Mouse (Mus musculus) E14TG2a.4 (cell line): ENCODE measurements around the gene Klf3.

Experiments used
- H3K27me3 ChIP-seq: 2 replicates; pipeline ENCODE4 v1.6.1; 2014; ENCODE audit warnings: low read length, control low read depth; ENCODE audit not compliant: insufficient read depth
- H3K36me3 ChIP-seq: 2 replicates; pipeline ENCODE4 v1.6.1; 2014; ENCODE audit warnings: low read length, control low read depth; ENCODE audit not compliant: insufficient read depth
- H3K4me1 ChIP-seq: replicated peaks from 2 replicates; pipeline ENCODE4 v1.6.1; 2014; ENCODE audit warnings: low read depth, low read length, control low read depth
- H3K4me3 ChIP-seq: replicated peaks from 2 replicates; pipeline ENCODE4 v1.5.1; 2014; ENCODE audit warnings: mild to moderate bottlenecking, low read length
- H3K9me3 ChIP-seq: 2 replicates; pipeline ENCODE4 v1.6.1; 2014; ENCODE audit warnings: low read length, control low read depth
- CTCF ChIP-seq: conservative IDR thresholded peaks from 2 replicates; pipeline ENCODE4 v1.5.1; 2014; ENCODE audit warnings: low read length
- NANOG ChIP-seq: IDR thresholded peaks from 2 replicates; pipeline ENCODE4 v1.6.1; 2014; ENCODE audit warnings: borderline replicate concordance, low read length, mixed read lengths
- POU5F1 ChIP-seq: IDR thresholded peaks from 2 replicates; pipeline ENCODE4 v1.6.1; 2014; ENCODE audit warnings: low read length, borderline replicate concordance

The Klf3 gene

DNA sequence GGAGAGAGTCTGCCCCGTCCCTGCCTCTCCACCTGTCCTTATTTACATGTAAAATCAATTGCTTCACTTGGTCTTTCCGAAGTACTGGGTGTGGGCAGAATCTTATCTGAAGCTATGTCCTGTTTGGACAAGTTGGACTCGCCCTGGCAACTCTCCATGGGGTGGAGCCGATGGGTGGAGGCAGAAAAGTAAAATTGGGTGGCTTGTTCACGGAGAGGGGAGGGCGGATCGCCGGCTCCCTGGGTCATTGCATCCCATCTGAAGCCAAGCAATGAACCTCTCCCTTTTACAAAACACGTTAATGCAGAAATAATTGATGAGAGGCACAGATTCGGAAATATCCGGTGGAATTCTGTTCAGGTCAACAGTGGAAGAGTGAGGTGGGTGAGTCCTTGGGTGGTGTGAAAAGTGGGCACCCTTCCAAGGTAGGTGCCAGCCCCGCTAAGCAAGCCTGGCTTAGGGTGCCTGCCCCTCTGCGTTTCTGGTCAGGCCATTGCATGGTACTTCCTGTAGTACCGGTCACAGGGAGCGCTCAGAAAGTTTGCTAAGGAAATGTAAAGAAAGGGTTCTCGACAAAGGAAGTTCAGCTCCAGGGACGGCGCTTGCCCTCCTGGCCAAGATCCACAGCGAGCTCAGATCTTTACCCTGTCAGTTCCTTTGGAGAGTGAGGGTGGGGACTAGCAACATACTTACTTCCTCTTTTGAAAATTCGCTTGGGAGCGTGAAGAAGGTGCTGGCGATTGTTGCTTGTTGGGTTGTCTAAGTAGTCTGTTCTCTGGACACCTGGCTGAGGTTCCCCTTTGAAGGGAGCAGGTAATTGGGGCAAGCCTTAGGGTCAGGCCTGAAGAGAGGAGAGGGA is 9.2 kb downstream of the Klf3 start:
- Histone ChIP-seq H3K36me3 (peaks cover 64% of the 10 kb centered on the region), H3K4me1 (peaks cover 84% of the 10 kb centered on the region), H3K9me3 (no peaks in the 10 kb centered on the region), H3K4me3 (peak overlapping the region; percentile 78), H3K27me3 (no peaks in the 10 kb centered on the region)
- TF ChIP-seq NANOG (no peak), CTCF (no peak), POU5F1 (no peak)

DNA sequence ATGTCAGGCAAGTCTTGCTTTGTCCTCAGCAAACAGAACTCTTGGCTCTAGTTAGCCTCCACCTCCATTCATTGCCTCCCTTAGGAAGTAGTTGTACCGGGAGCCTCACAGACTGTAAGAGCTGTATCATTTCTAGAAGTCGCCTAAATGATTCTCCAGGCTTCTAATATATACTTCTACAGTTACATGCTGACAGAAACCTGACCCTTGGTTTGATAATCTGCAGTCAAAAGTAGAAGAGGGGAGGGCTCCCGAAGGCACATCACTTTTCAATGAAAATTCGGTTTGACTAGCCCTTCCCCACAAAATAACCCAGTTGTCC is 9.8 kb downstream of the Klf3 start:
- Histone ChIP-seq H3K4me3 (peak overlapping the region; percentile 78), H3K36me3 (peaks cover 65% of the 10 kb centered on the region), H3K27me3 (no peaks in the 10 kb centered on the region), H3K9me3 (no peaks in the 10 kb centered on the region), H3K4me1 (peaks cover 84% of the 10 kb centered on the region)
- TF ChIP-seq NANOG (no peak), CTCF (no peak), POU5F1 (no peak)

DNA sequence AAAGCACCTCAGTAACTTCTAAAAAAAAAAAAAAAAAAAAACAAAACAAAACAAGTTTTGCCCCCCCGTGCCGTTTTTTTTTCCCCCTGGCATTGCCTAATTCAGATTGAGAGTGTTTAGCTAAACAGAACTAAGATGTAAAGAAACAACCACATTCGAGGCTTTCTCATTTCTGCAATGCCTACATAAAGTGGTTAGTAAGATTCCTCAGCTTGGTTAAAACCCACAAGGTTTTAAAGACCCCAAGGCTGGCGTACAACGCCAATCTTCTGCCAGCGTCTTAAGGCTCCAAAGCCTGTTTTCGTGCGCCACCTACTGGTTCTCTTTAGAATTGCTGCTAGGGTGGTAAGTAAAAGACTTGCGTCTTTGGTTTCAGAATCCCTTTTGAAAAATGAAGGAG is 10.2 kb downstream of the Klf3 start:
- peaks cover 84% of the 10 kb centered on the region for H3K4me1 ChIP-seq
- no peaks in the 10 kb centered on the region for H3K9me3 ChIP-seq
- H3K27me3 ChIP-seq: no peaks in the 10 kb centered on the region
- TF ChIP-seq NANOG (no peak), CTCF (peak; percentile 94), POU5F1 (no peak)
- H3K4me3 ChIP-seq: peak overlapping the region; percentile 78
- H3K36me3 ChIP-seq: peaks cover 66% of the 10 kb centered on the region

DNA sequence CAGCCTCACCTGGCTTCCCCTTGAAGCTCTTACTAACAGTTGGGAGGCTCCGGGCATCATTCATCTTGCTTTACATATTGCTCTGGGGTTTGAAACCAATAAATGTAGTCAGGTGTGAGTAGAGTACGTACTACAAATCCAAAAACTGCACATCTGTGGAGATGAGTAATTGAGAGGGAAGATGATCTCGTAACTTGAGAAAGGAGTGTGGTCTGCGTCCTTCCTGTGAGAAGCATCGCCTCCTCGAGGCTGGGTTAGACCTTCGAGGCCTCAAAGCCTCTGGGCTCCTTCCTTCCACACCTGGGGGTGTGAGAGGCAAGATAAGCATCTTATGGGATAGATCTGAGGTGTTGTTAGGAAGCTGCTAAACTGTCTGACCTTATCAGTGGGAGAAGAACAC is 11.2 kb downstream of the Klf3 start:
- H3K27me3 ChIP-seq: no peaks in the 10 kb centered on the region
- H3K4me1 ChIP-seq: peaks cover 85% of the 10 kb centered on the region

DNA sequence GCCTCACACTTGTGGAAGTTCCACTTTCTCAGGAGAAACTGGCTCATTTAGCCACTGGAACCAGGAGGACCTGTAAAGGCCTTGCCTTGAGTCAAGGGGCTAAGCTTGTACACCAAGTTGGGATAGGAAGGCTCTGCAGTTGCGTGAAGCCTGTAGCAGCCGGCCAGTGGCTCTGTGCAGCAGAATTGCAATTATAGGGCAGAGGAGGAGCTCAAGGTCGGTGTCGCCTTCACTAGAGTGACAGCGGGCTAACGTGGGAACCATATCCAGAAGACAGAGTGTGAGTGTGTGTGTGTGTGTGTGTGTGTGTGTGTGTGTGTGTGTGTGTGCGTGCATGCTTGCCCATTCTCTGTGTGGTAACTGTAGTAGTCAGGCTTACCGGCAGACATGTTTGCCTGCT is 12.4 kb downstream of the Klf3 start:
- TF ChIP-seq CTCF (no peak), POU5F1 (no peak), NANOG (no peak)
- Histone ChIP-seq H3K36me3 (peaks cover 71% of the 10 kb centered on the region), H3K9me3 (peaks cover 3% of the 10 kb centered on the region; the same call in 1 of the 2 replicates), H3K27me3 (no peaks in the 10 kb centered on the region), H3K4me3 (peak overlapping the region; percentile 78), H3K4me1 (peaks cover 85% of the 10 kb centered on the region)

More for the DNA sequence above, 11.2 kb downstream of the Klf3 start:
- TF ChIP-seq NANOG: no peak
- TF ChIP-seq POU5F1: no peak
- TF ChIP-seq CTCF: no peak
- Histone ChIP-seq H3K9me3 (peaks cover 2% of the 10 kb centered on the region; the same call in 1 of the 2 replicates), H3K36me3 (peaks cover 69% of the 10 kb centered on the region), H3K4me3 (peak overlapping the region; percentile 78)

DNA sequence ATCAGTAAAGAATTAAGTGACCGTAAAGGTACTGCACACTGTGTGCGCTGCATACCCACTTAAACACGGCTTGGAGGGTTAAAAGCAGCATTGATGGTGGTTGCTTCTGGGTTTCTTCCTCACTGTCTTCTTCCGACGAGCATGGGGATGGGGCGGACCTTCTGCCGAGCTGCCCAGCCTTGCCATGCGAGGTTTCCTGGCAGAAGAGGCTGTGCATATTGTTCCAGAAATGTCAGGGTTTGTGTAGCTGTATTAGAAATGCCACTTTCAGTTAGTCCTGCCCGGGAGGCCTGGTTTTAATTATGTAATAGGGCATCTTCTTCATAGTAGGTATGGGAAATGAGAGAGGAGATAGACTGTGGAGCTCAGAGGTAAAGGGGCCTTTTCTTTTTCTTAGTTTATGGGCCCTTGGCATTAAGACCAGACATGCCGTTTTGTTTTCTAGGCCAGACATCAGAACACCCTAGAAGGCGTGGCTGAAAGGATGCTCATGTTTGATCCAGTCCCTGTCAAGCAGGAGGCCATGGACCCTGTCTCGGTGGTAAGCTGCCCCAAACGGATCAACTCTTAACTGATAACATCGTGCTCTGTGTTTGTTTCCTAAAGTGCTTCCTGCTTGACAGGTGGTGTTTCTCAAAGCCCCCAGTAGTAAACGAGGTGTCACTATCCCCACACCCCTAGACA is 13.2 kb downstream of the Klf3 start:
- Histone ChIP-seq H3K27me3 (no peaks in the 10 kb centered on the region), H3K36me3 (peaks cover 79% of the 10 kb centered on the region), H3K4me1 (peaks cover 90% of the 10 kb centered on the region), H3K9me3 (peaks cover 3% of the 10 kb centered on the region), H3K4me3 (peak overlapping the region; percentile 78)
- no peak for TF ChIP-seq CTCF
- TF ChIP-seq POU5F1: no peak
- no peak for TF ChIP-seq NANOG

DNA sequence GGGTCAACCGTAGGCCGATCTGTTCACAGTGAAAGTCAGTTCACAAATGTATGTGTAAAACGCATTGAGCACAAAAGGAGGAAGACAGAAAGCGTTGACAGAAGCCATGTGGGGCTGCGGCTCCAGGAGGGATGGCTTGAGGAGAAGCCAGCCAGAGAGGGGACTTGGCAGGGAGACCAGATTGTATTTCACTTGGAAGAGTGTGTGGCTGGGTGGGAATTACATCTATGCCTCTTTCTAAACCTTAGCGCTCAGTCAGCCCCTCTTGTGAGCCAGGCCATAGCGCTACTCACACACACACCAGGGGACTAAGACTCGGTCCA is 13.7 kb downstream of the Klf3 start:
- Histone ChIP-seq H3K4me1 (peaks cover 95% of the 10 kb centered on the region), H3K4me3 (peak overlapping the region; percentile 30), H3K9me3 (peaks cover 3% of the 10 kb centered on the region), H3K27me3 (no peaks in the 10 kb centered on the region), H3K36me3 (peaks cover 84% of the 10 kb centered on the region)
- TF ChIP-seq NANOG (no peak), POU5F1 (no peak), CTCF (no peak)

DNA sequence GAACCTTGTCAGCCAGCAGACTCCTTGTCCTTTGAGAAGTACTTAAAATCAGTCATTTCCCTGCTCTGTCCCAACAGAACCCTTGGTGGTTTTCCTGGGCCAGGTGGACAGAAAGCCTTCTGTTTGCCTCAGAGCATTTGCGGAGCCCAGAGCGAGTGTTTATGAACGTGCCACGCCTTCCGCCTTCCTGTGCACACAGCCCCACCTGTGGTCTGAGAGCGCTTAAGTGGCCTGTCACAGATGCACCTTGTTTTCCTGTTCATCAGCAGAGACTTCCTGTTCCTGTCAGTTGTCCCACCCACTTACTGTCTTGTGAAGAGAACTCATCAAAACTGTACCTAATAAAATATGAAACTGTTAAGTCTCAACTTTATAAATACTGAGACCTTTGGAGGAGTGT is 16.2 kb downstream of the Klf3 start:
- TF ChIP-seq CTCF (no peak), POU5F1 (no peak), NANOG (no peak)
- peaks cover 3% of the 10 kb centered on the region for H3K9me3 ChIP-seq
- H3K4me1 ChIP-seq: peaks cover 99% of the 10 kb centered on the region
- peak overlapping the region; percentile 11; the same call in 1 of the 2 replicates for H3K4me3 ChIP-seq
- H3K36me3 ChIP-seq: peaks cover 99% of the 10 kb centered on the region
- no peaks in the 10 kb centered on the region for H3K27me3 ChIP-seq

DNA sequence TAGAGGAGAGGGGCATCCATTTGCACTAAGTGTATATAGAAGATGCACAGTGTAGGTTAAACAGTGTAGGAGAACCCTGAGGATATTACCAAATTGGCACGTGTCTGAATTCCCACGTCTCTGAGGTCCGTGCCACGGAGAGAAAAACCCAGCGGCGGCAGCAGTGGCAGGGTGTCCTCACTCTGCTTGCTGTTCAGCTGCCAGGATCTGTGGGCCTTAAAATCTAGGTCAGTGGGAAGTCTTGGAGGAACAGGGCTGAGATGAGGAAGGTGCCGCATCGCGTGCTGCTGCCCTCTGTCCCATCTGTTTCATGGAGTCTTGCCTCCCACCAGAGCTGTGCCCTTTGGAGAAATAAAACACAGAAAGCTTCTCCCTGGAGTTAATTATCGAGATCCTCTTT is 16.9 kb downstream of the Klf3 start:
- Histone ChIP-seq H3K36me3 (peaks cover 99% of the 10 kb centered on the region), H3K4me3 (peak overlapping the region; percentile 11; the same call in 1 of the 2 replicates), H3K4me1 (peaks cover 97% of the 10 kb centered on the region), H3K9me3 (peaks cover 3% of the 10 kb centered on the region), H3K27me3 (no peaks in the 10 kb centered on the region)
- TF ChIP-seq POU5F1 (no peak), CTCF (no peak), NANOG (no peak)
